Mouse (Mus musculus): ENCODE data around the gene Nosip.

Gene Nosip

GRCm38 (mm10) chr7:45061532-45062075, 625 bp upstream of the Nosip start:
- DNase-seq: peak in 1 of 2 experiments; percentile 29

GRCm38 (mm10) chr7:45067190-45067999, 5.2 kb downstream of the Nosip start:
- no peak for DNase-seq

GRCm38 (mm10) chr7:45068000-45068318, 5.7 kb downstream of the Nosip start:
- DNase-seq: peak; percentile 47 to 51

- no peak for DNase-seq
Measured at GRCm38 (mm10) chr7:45069671-45070070, 7.4 kb downstream of the Nosip start.

- DNase-seq: no peak
Measured at GRCm38 (mm10) chr7:45072230-45072629, 10.0 kb downstream of the Nosip start.

GRCm38 (mm10) chr7:45073171-45073707, 11.0 kb downstream of the Nosip start:
- DNase-seq: no peak

GRCm38 (mm10) chr7:45073949-45074348, 11.7 kb downstream of the Nosip start:
- DNase-seq: no peak

GRCm38 (mm10) chr7:45075405-45075804, 13.2 kb downstream of the Nosip start:
- DNase-seq: no peak

- no peak for DNase-seq
Measured at GRCm38 (mm10) chr7:45076501-45076900, 14.3 kb downstream of the Nosip start.

GRCm38 (mm10) chr7:45077322-45077721, 15.1 kb downstream of the Nosip start:
- DNase-seq: no peak

GRCm38 (mm10) chr7:45077829-45078228, 15.6 kb downstream of the Nosip start:
- DNase-seq: no peak

- peak; percentile 72 to 79 for DNase-seq
Measured at GRCm38 (mm10) chr7:45078513-45078912, 16.3 kb downstream of the Nosip start.

- peak; percentile 84 to 92 for DNase-seq
Measured at GRCm38 (mm10) chr7:45079856-45080255, 17.6 kb downstream of the Nosip start.

GRCm38 (mm10) chr7:45081016-45081415, 18.8 kb downstream of the Nosip start:
- DNase-seq: no peak

- DNase-seq: no peak
Measured at GRCm38 (mm10) chr7:45082401-45083299, 20.4 kb downstream of the Nosip start.

- DNase-seq: no peak
Measured at GRCm38 (mm10) chr7:45083300-45083890, 21.2 kb downstream of the Nosip start.

- DNase-seq: no peak
Measured at GRCm38 (mm10) chr7:45086084-45086483, 23.9 kb downstream of the Nosip start.

GRCm38 (mm10) chr7:45088597-45088996, 26.4 kb downstream of the Nosip start:
- DNase-seq: no peak

GRCm38 (mm10) chr7:45090251-45090977, 28.2 kb downstream of the Nosip start:
- no peak for DNase-seq

GRCm38 (mm10) chr7:45091001-45091990, 29.1 kb downstream of the Nosip start:
- DNase-seq: no peak

GRCm38 (mm10) chr7:45092048-45092447, 29.8 kb downstream of the Nosip start, which contains the start of gene Rcn3:
TSS of gene Rcn3 (minus strand) at chr7:45092221.
- DNase-seq: no peak
